Mouse (Mus musculus) limb, embryonic 14.5 days (tissue): Measurements from ENCODE around the gene Acox1. TPM values are rescaled to one million over a fixed set of nuclear protein-coding genes. Genes with fewer than 3 reads are reported as not detected.

Experiments
- ATAC-seq: fragments of 200-750 bp; cut with Nextera tagmentation; 2 replicates; pipeline ENCODE4 v1.8.0; 2017; ENCODE audit warnings: low read depth, moderate number of reproducible peaks, moderate TSS enrichment; ENCODE audit not compliant: low FRiP score
- DNase-seq: peaks from one replicate; pipeline ENCODE4 v3.0.0-alpha.2; 2015; ENCODE audit warnings: low spot score
- H3K27ac ChIP-seq: fragments of 300-500 bp; sonication (generic); replicated peaks from 2 replicates; pipeline ENCODE4 v1.5.1; 2014; ENCODE audit warnings: low read depth, mild to moderate bottlenecking, low read length, moderate library complexity, mixed read lengths
- H3K27me3 ChIP-seq: fragments of 300-500 bp; sonication (generic); 2 replicates; pipeline ENCODE4 v1.6.1; 2014; ENCODE audit warnings: low read length, mixed read lengths; ENCODE audit not compliant: control insufficient read depth, insufficient read depth
- H3K36me3 ChIP-seq: fragments of 300-500 bp; sonication (generic); 2 replicates; pipeline ENCODE4 v1.6.1; 2014; ENCODE audit warnings: mild to moderate bottlenecking, low read length, moderate library complexity, mixed read lengths; ENCODE audit not compliant: control insufficient read depth, insufficient read depth
- H3K4me1 ChIP-seq: fragments of 300-500 bp; sonication (generic); 2 replicates; pipeline ENCODE4 v1.6.1; 2014; ENCODE audit warnings: antibody characterized with exemption, low read length, mixed read lengths; ENCODE audit not compliant: control insufficient read depth, insufficient read depth
- H3K4me2 ChIP-seq: fragments of 300-500 bp; sonication (generic); replicated peaks from 2 replicates; pipeline ENCODE4 v1.6.1; 2014; ENCODE audit warnings: low read depth, mild to moderate bottlenecking, low read length, moderate library complexity; ENCODE audit not compliant: severe bottlenecking
- H3K4me3 ChIP-seq: fragments of 300-500 bp; sonication (generic); replicated peaks from 2 replicates; pipeline ENCODE4 v1.5.1; 2014; ENCODE audit warnings: low read length
- H3K9ac ChIP-seq: fragments of 300-500 bp; sonication (generic); 2 replicates; pipeline ENCODE4 v1.6.1; 2014; ENCODE audit warnings: mild to moderate bottlenecking, low read depth, low read length, moderate library complexity; ENCODE audit not compliant: severe bottlenecking
- H3K9me3 ChIP-seq: fragments of 300-500 bp; sonication (generic); 2 replicates; pipeline ENCODE4 v1.6.1; 2016; ENCODE audit warnings: low read length; ENCODE audit not compliant: control insufficient read depth
- POLR2A ChIP-seq: fragments of 200-500 bp; IDR thresholded peaks from 2 replicates; pipeline ENCODE4 v1.8.0; 2012; ENCODE audit warnings: inconsistent platforms, mild to moderate bottlenecking, moderate library complexity, borderline replicate concordance; ENCODE audit not compliant: insufficient read depth, insufficient read length; ENCODE audit errors: extremely low read depth
- WGBS: fragments of 180-500 bp; shearing (Covaris S2); extraction: QIAGEN DNeasy Blood & Tissue Kit; methylation state at CpG from one replicate; pipeline ENCODE4 v1.1.7; 2014; 5-methylcytosine and 5-hydroxymethylcytosine counted together
- polyA plus RNA-seq, 2 experiments: library from polyadenylated mRNA; depleted of rRNA in 1 of 2; stranded (reverse) in 1 of 2; unstranded in 1 of 2; fragments of >200 nt; fragmentation: Nextera tagmentation in 1 of 2; extraction: Ambion mirVana in 1 of 2; gene quantifications; 2 replicates each; pipeline versions ENCODE4 v1.2.1 to v1.2.3; 2012 to 2014

The Acox1 gene
- polyA plus RNA-seq, 2 experiments: 26.3 to 38.1 TPM

DNA sequence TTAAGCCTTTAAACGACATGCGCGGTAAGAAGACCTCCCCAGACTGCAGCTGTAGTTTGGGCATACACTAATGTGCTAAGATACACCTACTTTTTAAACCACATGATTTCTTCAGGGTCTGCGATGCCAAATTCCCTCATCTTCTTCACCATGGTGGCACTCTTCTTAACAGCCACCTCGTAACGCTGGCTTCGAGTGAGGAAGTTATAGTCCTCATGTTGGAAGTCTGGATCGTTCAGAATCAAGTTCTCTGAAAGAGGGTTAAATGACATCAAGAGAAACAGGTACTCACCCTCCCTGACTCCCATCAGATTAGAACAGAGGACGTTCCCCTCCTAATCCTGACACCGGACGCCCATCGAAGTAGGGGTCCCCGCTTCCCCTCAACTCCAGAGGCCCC is 713 bp downstream of the Acox1 start:
- Histone ChIP-seq H3K27me3 (no peaks in the 10 kb centered on the region), H3K9ac (peak overlapping the region; percentile 81), H3K4me1 (peaks cover 9% of the 10 kb centered on the region), H3K4me2 (peak overlapping the region; percentile 45), H3K9me3 (no peaks in the 10 kb centered on the region), H3K27ac (peak overlapping the region; percentile 83; the same call in 1 of the 2 replicates), H3K36me3 (peaks cover 21% of the 10 kb centered on the region), H3K4me3 (peak overlapping the region; percentile 66)
- DNase-seq: no peak
- TF ChIP-seq POLR2A: no peak
- 23% methylated on average over 13 of the region's 13 CpGs for WGBS
- no peak; the same call in 1 of the 2 replicates for ATAC-seq

DNA sequence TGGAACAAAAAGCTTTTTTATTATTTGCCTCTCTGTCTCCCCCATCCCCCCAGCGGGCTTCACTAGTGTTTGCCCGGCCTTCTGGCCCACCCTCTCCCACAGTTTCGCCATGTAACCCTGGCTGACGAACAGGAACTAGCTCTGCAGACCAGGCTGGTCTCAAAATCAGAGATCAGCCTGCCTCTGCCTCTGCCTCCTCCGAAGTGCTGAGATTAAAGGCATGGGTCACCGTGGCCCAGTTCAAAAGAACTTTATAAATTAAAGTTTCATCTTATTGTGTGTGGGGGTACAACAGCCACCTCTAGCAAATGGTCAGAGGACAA is 1.3 kb downstream of the Acox1 start:
- H3K9me3 ChIP-seq: no peaks in the 10 kb centered on the region
- H3K9ac ChIP-seq: no peak overlapping the region
- peak overlapping the region; percentile 45; the same call in 1 of the 2 replicates for H3K4me2 ChIP-seq
- no peak for TF ChIP-seq POLR2A
- H3K27me3 ChIP-seq: no peaks in the 10 kb centered on the region
- ATAC-seq: no peak
- DNase-seq: no peak
- peaks cover 21% of the 10 kb centered on the region for H3K36me3 ChIP-seq
- H3K4me3 ChIP-seq: peak overlapping the region; percentile 66; the same call in 1 of the 2 replicates
- H3K4me1 ChIP-seq: peaks cover 9% of the 10 kb centered on the region
- H3K27ac ChIP-seq: no peak overlapping the region
- 92% methylated on average over 6 of the region's 6 CpGs for WGBS

DNA sequence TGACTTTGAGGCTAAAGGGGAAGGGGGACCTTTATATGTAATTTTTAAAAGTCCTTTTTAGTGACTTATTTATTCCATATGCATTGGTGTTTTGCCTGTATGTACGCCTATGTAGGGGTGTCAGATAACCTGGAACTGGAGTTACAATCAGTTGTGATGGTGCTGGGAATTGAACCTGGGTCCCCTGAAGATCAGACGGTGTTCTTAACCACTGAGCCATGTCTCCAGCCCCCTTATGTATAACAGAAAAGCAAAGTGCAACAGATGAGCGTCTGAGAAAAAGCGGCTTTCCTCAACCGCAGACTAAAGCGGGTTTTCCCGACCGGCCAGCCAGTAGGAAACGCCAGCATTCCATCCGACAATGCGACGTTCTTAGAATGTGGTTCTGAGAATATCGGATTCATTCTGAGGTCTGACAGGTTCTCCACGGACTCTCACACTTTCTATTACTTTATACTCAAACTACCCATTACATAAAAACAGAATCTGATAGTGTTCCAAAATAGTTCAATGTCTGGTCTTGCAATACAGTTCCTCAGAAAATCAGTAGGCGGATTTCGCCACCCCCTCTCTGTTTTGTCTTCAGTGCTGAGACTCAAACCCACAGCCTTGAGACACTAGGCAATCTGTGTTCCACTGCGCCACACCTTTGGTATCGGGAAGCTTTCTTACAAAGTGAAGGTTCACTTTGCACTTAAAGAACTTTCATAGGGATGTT is 1.8 kb downstream of the Acox1 start:
- no peak for TF ChIP-seq POLR2A
- H3K27ac ChIP-seq: no peak overlapping the region
- H3K9ac ChIP-seq: no peak overlapping the region
- H3K4me2 ChIP-seq: 0 out of 2 replicates have a peak overlapping the region, but pooled peaks have one; percentile 45
- ATAC-seq (no peak), DNase-seq (no peak)
- H3K4me1 ChIP-seq: peaks cover 9% of the 10 kb centered on the region
- H3K4me3 ChIP-seq: no peak overlapping the region
- H3K27me3 ChIP-seq: no peaks in the 10 kb centered on the region
- no peaks in the 10 kb centered on the region for H3K9me3 ChIP-seq
- WGBS: 95% methylated on average over 18 of the region's 18 CpGs
- peaks cover 18% of the 10 kb centered on the region for H3K36me3 ChIP-seq

DNA sequence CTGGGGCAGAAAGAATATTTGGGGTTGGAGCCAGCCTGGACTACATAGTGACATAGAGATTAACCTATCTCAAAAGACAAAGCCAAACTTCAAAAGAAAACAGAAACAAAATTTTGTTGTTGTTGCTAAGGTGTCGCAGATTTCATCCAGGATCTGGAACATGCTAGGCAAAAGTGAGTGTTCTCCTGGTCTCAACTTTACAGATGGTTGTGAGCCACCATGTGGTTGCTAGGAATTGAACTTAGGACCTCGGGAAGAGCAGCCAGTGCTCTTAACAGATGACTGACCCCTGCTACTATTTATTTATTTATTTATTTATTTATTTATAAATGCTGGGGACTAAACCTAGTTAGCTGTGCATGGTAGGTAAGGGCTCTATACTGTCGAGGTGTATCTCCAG is 2.5 kb downstream of the Acox1 start:
- TF ChIP-seq POLR2A: no peak
- DNase-seq: no peak
- no peak overlapping the region for H3K4me2 ChIP-seq
- peaks cover 9% of the 10 kb centered on the region for H3K4me1 ChIP-seq
- H3K27me3 ChIP-seq: no peaks in the 10 kb centered on the region
- no peak for ATAC-seq
- no peak overlapping the region for H3K4me3 ChIP-seq
- H3K36me3 ChIP-seq: peaks cover 20% of the 10 kb centered on the region; the same call in 1 of the 2 replicates
- no peaks in the 10 kb centered on the region for H3K9me3 ChIP-seq
- H3K9ac ChIP-seq: no peak overlapping the region
- H3K27ac ChIP-seq: no peak overlapping the region
- 77% methylated on average over 3 of the region's 3 CpGs for WGBS

DNA sequence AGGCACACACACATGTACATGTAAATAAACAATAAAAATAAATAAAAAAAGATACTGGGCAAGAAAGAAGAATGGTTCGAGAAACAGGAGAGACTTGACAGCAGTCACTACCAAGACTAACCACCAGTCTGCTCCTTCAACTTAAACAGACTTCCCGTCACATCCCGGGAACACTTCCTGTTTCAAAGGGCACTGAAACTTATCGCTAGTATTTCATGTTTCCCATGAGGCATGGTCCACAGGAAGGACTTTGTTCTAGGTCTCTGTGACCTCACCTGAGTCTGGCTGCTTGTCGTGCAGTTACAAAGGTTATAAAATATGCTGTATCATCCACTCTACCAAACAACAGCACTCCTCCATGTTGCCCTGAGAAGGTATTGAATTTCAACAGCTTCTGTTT is 3.6 kb downstream of the Acox1 start:
- H3K36me3 ChIP-seq: peaks cover 28% of the 10 kb centered on the region
- H3K4me2 ChIP-seq: no peak overlapping the region
- no peak overlapping the region for H3K4me3 ChIP-seq
- WGBS: 73% methylated on average over 5 of the region's 5 CpGs
- H3K9me3 ChIP-seq: no peaks in the 10 kb centered on the region
- ATAC-seq (no peak), DNase-seq (no peak)
- H3K27me3 ChIP-seq: no peaks in the 10 kb centered on the region
- peaks cover 9% of the 10 kb centered on the region for H3K4me1 ChIP-seq
- no peak for TF ChIP-seq POLR2A
- H3K27ac ChIP-seq: no peak overlapping the region
- no peak overlapping the region for H3K9ac ChIP-seq
